Mouse (Mus musculus) gastrocnemius, adult 18-20 months (tissue): ENCODE measurements around the gene 1810013L24Rik. TPM values are rescaled to one million over a fixed set of nuclear protein-coding genes. Genes with fewer than 3 reads are reported as not detected.

ENCODE experiments used
- DNase-seq: peaks from one replicate; pipeline ENCODE4 v3.0.0; 2021; ENCODE audit warnings: low spot score
- long read RNA-seq, 2 experiments: library from polyadenylated mRNA; stranded (forward); transcript quantifications; one replicate each; pipeline ENCODE4 v2.0.0; 2021
- total RNA-seq, 2 experiments: library from RNA; stranded (reverse); gene quantifications; 2 replicates each; pipeline ENCODE4 v1.2.3; 2021

Gene 1810013L24Rik
- 10 to 100 TPM; 78.1 to 92.4 TPM for total RNA-seq
- long read RNA-seq, experiment 1, full-length matches to known transcripts: 11 of 30 reads
- long read RNA-seq, experiment 1, partial matches to known transcripts: 9 of 30 reads
- long read RNA-seq, experiment 1, other reads (novel, unspliced or antisense): 10 of 30 reads
- long read RNA-seq, experiment 2, full-length matches to known transcripts: 9 of 27 reads
- long read RNA-seq, experiment 2, partial matches to known transcripts: 5 of 27 reads
- long read RNA-seq, experiment 2, other reads (novel, unspliced or antisense): 13 of 27 reads

DNA sequence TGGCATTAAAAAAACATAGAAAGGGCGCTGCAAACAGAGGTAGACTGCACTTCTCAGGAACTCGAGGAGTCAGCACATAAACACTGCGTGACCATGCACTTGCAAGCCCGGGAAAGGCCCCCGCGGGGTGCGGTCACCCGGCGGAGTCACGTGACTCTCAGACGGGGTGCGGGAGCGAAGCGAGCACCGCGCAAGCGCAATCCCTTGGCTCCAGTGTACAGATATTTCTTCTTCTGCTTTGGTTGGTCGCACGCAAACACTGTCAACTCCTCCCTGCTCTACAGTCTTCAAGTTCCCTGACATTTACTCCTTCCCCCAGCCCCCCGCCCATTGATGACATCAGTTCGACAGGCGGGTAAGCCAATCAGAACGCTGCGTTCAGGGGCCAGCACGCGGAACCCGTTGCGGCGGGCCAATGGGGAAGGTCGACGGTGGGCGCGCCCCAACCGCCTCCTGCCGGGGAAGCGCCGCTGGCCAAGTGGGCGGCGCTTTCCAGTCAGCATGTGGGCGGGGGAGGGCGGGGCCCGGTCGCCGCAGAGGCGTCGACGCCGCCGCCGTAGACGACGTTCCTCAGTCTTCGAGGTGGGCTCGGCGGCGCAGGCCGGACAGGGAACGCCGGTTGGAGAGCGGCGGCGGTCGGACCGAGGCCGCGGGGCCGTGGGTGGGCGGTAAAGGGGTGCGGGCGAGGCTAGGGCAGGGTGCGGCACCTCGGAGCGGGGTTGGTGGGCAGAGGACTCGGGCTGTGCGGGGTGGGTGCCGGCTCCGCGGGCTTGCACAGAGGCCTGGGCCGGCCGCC lies at the start of gene 1810013L24Rik:
1810013L24Rik (plus strand) TSS at position 537 of the 796 bp plus-strand sequence.
- peak; percentile 98 for DNase-seq

DNA sequence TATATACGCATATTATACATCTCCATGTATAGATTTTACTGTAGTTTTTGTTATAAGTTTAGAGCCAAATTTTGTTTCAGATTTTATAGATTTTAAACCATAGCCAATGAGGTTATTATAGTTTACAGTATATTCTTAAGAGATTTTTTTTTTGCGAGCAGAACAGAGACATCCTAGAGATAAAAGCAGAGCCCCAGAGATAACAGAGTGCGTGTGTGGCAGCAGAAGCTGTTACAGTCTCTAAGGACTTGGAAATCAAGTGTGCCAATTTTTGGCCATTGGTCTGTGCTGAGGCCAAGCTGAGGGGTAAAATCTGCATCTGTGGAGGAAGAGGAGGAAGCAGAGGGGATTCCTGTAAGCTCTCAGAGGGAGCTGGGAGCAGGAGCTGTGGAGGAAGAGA lies 49.7 kb upstream of the 1810013L24Rik start:
- DNase-seq: no peak

DNA sequence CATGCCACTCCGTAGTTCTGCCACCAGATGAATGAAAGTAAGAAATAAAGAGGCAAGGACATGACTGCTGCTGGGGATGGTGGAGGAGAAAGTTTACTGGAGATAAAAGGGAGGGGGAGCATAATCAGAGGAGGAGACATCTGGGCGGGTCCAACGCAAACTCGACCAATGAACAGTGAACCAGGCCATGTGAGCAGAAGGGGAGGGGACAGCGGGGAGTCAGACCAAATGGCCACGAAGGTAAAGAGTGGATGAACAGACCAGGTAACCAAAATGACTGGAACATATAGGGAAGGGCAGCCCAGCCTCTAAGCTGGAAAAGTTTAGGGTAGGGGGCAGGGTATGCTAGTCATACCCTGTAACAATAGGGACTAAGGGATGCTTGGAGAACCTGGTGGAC lies 48.7 kb upstream of the 1810013L24Rik start:
- no peak for DNase-seq

DNA sequence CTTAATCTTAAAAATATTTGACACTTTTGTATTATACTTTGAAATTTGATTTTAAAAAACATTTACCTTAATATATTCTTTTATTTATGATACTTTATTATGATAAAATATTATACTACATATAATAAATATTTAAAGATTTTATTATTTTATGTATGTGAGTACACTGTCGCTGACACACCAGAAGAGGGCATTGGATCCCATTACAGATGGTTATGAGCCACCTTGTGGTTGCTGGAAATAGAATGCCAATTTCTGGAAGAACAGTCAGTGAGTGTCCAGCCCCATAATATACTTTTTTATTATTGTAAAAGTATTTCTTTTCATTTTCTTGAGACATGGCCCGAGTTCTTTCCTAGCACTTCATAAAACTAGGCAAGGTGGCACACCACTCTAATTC lies 48.2 kb upstream of the 1810013L24Rik start:
- no peak for DNase-seq

DNA sequence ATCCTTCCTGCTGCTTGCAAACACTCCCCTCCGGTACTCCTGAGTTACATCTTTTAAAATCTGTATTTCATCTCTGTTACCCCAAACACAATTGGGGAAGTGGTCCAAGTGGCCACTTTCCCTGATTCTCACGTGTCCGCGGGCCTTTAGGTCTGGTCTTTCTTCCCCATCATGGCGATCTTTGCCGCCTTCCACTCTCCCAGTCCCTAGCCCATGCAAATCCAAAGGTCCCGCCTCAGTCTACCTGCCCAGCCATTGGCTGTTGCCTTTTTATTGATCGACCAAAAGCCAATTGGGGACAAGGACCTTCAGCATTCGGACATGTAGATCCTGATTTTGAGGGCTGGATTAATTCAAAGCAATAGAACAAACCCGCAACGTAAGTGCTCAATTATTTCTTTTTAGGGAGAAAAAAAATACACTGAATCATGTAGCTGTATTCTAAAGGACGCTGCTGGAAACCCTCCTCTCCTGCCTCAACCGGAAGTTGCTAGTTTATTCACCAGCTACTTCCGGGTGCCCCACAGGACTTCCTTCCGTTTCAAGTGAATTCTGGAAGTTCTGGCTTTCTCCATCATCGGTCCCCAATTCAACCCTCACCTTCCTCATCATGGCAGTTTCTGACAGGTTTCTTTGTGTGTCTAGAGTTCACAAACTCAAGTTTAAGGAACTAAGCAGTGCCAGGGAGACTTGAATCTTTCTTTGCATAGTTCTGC lies 46.5 kb upstream of the 1810013L24Rik start:
- no peak for DNase-seq

DNA sequence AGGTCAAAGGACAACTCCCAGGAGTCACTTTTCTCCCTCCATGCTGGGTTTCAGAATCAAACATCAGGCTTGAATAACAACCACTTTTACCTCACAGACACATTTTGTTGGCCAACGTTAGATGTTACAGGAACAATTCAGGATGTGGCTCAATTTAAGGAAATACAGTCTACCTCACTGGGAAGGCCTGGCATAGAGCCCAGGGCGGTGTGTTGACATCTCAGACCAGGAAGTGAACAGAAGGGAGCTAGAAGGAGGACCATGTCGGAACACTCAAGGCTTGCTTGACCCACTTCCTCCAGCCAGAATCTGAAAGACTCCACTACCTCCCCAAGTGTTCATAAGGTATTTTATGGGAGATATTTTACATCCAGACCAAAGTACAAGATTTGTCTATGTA lies 45.1 kb upstream of the 1810013L24Rik start:
- no peak for DNase-seq

DNA sequence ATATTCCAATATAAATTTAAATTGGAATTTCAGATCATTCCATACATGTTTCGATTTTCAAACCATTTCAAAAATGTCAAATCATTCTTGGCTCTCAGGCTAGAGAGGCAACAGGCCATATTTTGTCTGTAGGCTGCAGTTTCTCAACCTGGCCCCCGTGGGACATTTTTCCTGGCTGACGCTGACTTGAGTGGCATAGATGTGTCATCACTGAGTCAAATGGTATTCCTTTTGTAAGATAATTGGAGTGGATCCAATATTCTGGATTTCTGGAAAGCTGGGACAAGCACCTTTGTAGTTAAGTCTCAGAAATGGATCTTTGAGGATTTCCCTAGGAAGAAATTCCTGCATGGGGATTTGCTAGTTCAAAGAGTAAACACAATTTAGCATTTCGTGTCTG lies 39.0 kb upstream of the 1810013L24Rik start:
- no peak for DNase-seq

DNA sequence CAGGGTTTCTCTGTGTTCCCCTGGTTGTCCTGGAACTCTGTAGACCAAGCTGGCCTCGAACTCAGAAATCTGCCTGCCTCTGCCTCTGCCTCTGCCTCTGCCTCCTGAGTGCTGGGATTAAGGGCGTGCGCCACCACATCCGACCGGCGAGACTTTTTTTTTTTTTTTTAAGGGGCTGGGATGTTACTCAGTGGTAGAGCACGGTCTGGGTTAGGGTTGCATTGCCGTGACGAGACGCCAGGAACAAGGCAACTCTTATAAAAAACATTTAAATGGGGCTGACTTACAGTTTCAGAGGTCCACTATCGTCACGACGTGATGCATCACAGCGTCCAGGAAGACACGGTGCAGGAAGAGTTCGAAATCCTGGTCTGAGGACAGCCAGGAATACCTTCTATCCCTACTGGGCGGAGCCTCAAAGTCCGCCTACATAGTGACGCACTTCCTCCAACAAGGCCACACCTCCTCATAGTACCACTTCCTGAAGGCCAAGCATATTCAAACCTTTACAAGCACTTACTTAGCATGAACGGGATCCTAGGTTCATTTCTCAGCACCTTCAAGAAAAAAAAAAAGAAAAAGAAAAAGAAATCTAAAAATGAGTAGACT lies 37.8 kb upstream of the 1810013L24Rik start, which contains the start of gene Usp7:
Usp7 (minus strand) TSS at position 360 of the 609 bp plus-strand sequence.
- DNase-seq: no peak

DNA sequence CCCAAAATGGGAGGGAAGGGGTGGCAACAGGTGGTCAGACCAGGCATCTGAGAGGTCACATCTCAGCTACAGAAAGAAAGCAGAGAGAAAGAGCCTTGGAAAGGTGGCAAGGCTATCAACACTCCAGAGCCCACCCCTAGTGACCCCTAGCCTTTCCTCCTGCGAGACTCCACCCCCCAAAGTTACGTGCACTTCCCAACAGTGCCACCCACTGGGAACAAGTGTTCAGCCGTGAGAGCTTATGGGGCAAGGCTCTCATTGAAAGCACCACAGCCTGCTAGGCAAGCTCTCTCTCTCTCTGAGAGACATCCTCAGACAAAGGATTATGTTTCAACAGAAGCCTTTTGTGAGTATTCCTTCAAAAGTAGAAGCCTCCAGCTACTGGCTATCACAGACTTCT lies 34.9 kb upstream of the 1810013L24Rik start:
- DNase-seq: no peak

DNA sequence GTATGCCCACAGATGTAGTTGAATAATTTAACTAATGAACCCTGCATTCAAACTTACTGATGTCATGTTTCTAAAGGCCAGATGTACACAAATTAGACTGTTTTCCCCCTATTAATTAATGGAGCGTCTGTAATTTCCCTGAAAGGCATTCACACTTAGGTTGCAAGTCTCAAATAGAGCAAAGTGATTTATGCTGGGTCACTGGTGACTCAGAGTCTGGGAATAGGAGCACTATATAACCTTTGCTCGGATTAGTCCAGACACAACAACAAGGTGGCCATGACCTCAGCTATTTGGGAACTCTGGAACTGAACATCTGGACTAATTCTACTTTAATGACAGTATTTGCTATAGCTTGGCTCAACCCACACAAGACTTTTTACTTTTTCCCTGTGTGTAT lies 34.0 kb upstream of the 1810013L24Rik start:
- DNase-seq: peak; percentile 7

DNA sequence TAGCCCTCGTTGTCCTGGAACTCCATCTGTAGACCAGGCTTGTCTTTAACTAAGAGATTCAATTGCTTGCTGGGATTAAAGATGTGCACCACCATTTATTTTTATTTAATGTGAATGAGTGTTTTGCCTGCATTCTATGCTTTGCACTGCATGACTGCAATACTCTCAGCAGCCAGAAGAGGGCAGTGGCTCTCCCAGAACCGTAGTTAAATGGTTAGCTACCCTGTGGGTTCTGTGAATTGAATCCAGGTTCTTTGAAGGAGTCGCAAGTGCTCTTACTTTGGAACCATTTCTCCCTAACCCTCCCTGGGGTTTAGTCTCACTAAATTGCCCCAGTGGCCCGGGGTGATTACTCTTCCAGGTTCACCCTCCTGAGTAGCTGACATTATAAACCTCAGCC lies 23.2 kb upstream of the 1810013L24Rik start:
- peak; percentile 33 for DNase-seq

DNA sequence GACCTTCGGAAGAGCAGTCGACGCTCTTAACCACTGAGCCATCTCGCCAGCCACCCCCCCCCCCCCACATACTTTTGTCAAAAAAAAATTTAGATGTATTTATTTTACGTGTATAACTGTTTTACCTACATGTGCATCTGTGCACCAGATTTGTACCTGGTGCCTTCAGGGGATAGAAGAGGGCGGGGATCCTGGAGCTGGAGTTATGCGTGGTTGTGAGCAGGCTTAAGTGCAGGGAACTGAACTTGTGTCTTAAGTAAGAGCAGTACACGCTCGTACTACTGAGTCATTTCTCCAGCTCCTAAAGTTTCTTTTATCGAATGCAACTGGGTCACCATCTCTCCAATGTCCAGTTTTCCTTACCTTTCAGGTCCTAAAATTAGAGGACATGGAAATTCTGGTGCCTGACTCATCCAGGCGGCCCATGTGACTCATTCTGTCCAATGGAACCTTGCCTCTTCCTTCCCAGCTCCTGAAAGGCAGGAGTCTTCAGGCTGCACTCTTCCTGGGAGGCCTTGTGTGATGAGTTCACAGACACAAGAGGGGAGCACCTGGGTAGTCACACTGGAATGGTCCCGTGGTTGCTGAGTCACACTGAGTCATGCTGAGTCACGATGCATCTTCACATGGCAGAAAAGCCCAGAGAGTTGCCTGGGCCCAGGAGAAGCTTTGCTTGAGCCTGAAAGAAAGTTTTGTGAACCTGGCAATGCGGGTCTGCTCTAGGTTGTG lies 19.3 kb upstream of the 1810013L24Rik start:
- no peak for DNase-seq

DNA sequence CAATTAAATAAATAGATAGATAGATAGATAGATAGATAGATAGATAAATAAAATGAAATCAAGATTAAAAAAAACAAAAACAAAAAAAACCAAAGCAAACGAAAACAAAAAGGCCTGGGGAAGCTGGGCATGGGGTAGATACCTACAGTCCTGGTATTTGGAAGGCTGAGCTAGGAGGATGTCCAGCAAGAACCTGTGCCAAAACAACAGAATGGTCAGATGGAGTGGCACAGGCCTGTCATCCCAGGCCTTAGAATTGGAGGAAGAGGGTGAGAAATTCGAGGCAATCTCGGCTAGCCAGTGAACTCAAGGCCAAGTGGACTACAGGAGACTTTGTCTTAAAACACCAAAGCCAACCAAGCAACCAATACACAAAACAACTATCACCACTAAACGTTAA lies 12.0 kb upstream of the 1810013L24Rik start:
- DNase-seq: no peak

DNA sequence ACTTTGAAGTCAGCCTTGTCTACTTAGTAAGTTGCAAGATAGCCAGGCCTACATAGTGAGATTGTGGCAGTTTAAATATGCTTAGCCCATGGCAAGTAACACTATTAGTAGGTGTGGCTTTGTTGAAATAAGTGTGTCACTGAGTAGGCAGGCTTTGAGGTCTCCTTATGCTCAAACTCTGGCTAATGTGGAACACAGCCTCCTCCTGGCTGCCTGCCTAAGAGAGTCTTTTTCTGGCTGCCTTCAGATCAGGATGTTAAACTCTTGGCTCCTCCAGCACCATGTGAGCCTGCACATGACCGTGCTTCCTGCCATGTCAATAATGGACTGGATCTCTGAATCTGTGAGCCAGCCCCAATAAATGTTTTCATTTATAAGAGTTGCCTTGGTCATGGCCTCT lies 8.5 kb upstream of the 1810013L24Rik start:
- peak; percentile 62 for DNase-seq

DNA sequence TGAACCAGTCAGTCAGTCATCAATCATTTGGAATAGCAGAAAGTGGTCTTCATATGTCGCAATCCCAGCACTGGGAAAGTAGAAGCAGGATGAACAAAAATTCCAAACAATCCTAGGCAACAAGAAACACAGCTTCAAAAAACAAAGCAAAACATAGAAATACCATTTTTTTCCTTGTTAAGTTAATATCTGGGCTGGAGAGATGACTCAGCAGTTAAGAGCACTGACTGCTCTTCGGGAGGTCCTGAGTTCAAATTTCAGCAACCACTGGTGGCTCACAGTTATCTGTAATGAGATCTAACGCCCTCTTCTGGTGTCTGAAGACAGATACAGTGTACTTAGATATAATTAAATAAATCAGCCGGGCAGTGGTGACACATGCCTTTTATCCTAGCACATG lies 7.3 kb upstream of the 1810013L24Rik start:
- no peak for DNase-seq

DNA sequence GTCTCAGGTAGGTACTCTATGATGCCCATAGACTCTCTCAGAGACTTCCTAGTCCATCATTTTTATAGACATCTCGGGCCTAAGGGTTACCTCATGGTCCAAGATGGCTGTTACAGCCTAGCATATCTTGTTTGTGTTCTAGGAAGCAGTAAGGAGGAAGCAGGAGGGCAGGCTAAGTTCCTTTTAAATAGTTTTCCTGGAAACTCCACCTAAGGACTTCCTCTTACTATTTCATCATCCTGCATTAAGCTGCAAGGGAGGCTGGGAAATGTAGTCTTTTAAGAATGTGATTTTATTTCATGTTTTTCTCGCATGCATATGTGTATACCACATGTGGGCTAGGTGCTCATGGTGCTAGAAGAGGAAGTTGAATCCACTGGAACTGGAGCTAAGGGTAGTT lies 6.2 kb upstream of the 1810013L24Rik start:
- DNase-seq: peak; percentile 15

DNA sequence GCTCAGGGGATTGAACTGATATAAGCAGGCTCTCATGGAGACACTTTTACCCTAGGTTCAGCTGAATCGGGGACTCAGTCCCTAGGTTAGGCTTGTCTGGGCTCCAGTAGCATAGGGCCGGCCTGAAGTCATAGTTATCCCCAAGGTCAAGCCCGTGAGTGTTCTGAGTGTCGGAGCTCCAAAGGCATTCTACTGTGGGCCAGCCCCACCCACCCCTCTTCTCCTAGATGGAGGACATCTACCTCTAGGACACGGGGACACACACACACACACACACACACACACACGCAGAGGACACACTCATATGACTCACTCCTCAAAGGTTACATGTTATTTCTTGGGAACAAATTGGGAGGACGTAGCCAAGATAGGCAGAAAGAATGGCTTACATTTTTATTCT lies 2.5 kb upstream of the 1810013L24Rik start:
- no peak for DNase-seq

DNA sequence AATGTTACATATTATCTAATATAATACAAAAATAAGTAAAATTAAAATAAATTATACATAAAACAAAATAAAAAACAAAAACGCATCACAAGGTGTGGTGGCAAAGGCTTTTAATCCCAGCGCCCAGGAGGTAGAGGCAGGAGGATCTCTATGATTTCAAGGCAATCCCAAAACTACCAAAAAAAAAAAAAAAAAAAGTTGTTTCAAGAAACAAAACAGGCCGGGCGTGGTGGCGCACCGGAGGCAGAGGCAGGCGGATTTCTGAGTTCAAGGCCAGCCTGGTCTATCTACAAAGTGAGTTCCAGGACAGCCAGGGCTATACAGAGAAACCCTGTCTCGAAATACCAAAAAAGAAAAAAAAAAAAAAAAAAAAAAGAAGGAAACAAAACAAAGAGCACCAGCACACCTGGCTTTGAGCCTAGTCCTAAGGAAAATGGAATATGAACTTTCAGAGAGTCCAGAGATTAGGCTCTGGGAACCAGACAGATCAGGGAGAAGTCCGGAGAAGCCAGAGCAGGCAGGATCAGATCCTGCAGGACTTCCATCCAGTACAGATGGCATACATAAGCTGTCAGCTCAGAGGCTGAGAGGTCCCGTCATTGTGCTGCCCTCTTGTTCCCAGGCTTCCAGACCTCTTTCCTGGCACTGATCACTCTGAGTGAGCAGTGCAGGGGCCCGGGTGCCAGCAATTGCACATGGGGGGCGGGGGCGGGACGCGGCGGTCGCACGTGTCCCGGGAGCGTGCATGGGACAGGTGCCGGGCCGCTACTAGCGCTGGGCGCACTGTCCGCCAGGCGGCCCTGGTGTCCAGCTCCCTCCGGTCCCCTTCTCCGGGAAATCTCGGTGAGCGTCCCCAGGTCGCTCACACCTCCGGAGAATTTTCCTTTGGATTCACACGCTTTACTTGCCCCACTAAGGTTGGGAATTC lies 1.0 kb upstream of the 1810013L24Rik start:
- DNase-seq: no peak

DNA sequence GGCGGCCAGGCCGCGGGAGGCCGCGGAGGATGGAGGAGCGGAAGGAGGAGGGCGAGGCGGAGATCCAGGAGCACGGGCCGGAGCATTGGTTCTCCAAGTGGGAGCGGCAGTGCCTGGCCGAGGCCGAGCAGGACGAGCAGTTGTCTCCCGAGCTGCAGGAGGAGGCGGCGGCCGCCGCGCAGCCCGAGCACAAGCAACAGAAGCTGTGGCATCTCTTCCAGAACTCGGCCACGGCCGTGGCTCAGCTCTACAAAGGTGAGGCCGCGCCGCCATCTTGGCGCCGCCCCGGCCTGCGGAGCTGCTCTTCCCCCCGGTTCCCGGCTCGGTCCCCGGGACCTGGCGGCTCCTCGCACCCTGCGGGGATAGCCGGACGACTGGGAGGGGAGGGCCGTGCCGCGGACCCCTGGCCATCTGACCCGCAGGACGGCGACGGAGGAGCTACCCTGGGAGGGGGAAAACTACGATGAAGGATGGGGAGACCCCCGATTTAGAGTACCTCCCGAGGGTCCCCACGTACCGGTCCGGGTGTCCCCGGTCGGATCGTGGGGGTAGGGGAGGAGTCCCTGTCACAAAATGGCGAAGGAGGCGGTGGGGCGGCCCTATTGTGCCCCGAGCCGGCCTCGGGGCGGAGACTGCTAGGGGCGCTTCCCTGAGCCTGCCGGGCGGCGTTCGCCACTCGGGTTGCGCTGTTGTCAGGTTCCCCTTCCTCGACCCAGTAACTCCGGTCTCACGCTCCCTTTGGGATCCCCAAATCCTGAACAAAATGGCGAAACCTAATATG lies 721 bp downstream of the 1810013L24Rik start:
- peak; percentile 71 for DNase-seq
